Mouse (Mus musculus): Measurements from ENCODE around the gene Znrf3.
A peak's percentile ranks its signal among the peaks of the same experiment; 100 is the strongest.

Gene Znrf3

GRCm38 (mm10) chr11:5272536-5273234, 172.0 kb downstream of the Znrf3 start:
- H3K9me3 ChIP-seq (ENCODE audit: low read length): no peaks in the 10 kb centered on the region
- H3K36me3 ChIP-seq (ENCODE audit: insufficient read depth, low read length): peaks cover 1% of the 10 kb centered on the region; the same call in 1 of the 2 replicates
- TF ChIP-seq NANOG (IDR thresholded peaks at IDR 0.05; ENCODE audit: borderline replicate concordance, low read length) (no peak), CTCF (conservative IDR thresholded peaks at IDR 0.05; ENCODE audit: low read length) (no peak), POU5F1 (IDR thresholded peaks at IDR 0.05; ENCODE audit: borderline replicate concordance, low read length) (no peak)
- no peak overlapping the region for H3K4me3 ChIP-seq (replicated peaks; ENCODE audit: low read length)
- H3K27me3 ChIP-seq (ENCODE audit: insufficient read depth, low read length): no peaks in the 10 kb centered on the region
- peaks cover 54% of the 10 kb centered on the region for H3K4me1 ChIP-seq (replicated peaks; ENCODE audit: low read depth, low read length)

GRCm38 (mm10) chr11:5272066-5272360, 172.6 kb downstream of the Znrf3 start:
- Histone ChIP-seq H3K36me3 (ENCODE audit: insufficient read depth, low read length) (no peaks in the 10 kb centered on the region), H3K4me3 (replicated peaks; ENCODE audit: low read length) (no peak overlapping the region), H3K27me3 (ENCODE audit: insufficient read depth, low read length) (no peaks in the 10 kb centered on the region), H3K9me3 (ENCODE audit: low read length) (no peaks in the 10 kb centered on the region), H3K4me1 (replicated peaks; ENCODE audit: low read depth, low read length) (peaks cover 53% of the 10 kb centered on the region)
- no peak for TF ChIP-seq POU5F1 (IDR thresholded peaks at IDR 0.05; ENCODE audit: borderline replicate concordance, low read length)
- TF ChIP-seq NANOG (IDR thresholded peaks at IDR 0.05; ENCODE audit: borderline replicate concordance, low read length): no peak
- TF ChIP-seq CTCF (conservative IDR thresholded peaks at IDR 0.05; ENCODE audit: low read length): no peak

- Histone ChIP-seq H3K36me3 (ENCODE audit: insufficient read depth, low read length) (no peaks in the 10 kb centered on the region), H3K27me3 (ENCODE audit: insufficient read depth, low read length) (no peaks in the 10 kb centered on the region), H3K9me3 (ENCODE audit: low read length) (no peaks in the 10 kb centered on the region), H3K4me3 (replicated peaks; ENCODE audit: low read length) (no peak overlapping the region), H3K4me1 (replicated peaks; ENCODE audit: low read depth, low read length) (peaks cover 53% of the 10 kb centered on the region)
- no peak for TF ChIP-seq CTCF (conservative IDR thresholded peaks at IDR 0.05; ENCODE audit: low read length)
- TF ChIP-seq POU5F1 (IDR thresholded peaks at IDR 0.05; ENCODE audit: borderline replicate concordance, low read length): no peak
- TF ChIP-seq NANOG (IDR thresholded peaks at IDR 0.05; ENCODE audit: borderline replicate concordance, low read length): no peak
Observed at GRCm38 (mm10) chr11:5271274-5272065, 173.2 kb downstream of the Znrf3 start.

- H3K4me1 ChIP-seq (replicated peaks; ENCODE audit: low read depth, low read length): peaks cover 53% of the 10 kb centered on the region
- TF ChIP-seq NANOG (IDR thresholded peaks at IDR 0.05; ENCODE audit: borderline replicate concordance, low read length): no peak
Observed at GRCm38 (mm10) chr11:5269846-5270461, 174.7 kb downstream of the Znrf3 start.

GRCm38 (mm10) chr11:5265764-5266163, 178.9 kb downstream of the Znrf3 start:
- TF ChIP-seq CTCF (conservative IDR thresholded peaks at IDR 0.05; ENCODE audit: low read length) (no peak), POU5F1 (IDR thresholded peaks at IDR 0.05; ENCODE audit: borderline replicate concordance, low read length) (no peak), NANOG (IDR thresholded peaks at IDR 0.05; ENCODE audit: borderline replicate concordance, low read length) (no peak)
- Histone ChIP-seq H3K9me3 (ENCODE audit: low read length) (no peaks in the 10 kb centered on the region), H3K36me3 (ENCODE audit: insufficient read depth, low read length) (no peaks in the 10 kb centered on the region), H3K4me1 (replicated peaks; ENCODE audit: low read depth, low read length) (peaks cover 45% of the 10 kb centered on the region), H3K27me3 (ENCODE audit: insufficient read depth, low read length) (peaks cover 7% of the 10 kb centered on the region), H3K4me3 (replicated peaks; ENCODE audit: low read length) (no peak overlapping the region)

More at GRCm38 (mm10) chr11:5269846-5270461, 174.7 kb downstream of the Znrf3 start:
- H3K36me3 ChIP-seq (ENCODE audit: insufficient read depth, low read length): no peaks in the 10 kb centered on the region
- no peaks in the 10 kb centered on the region for H3K9me3 ChIP-seq (ENCODE audit: low read length)
- H3K4me3 ChIP-seq (replicated peaks; ENCODE audit: low read length): no peak overlapping the region
- no peaks in the 10 kb centered on the region for H3K27me3 ChIP-seq (ENCODE audit: insufficient read depth, low read length)

GRCm38 (mm10) chr11:5263078-5263730, 181.4 kb downstream of the Znrf3 start:
- TF ChIP-seq CTCF (conservative IDR thresholded peaks at IDR 0.05; ENCODE audit: low read length) (no peak), NANOG (IDR thresholded peaks at IDR 0.05; ENCODE audit: borderline replicate concordance, low read length) (no peak), POU5F1 (IDR thresholded peaks at IDR 0.05; ENCODE audit: borderline replicate concordance, low read length) (no peak)
- Histone ChIP-seq H3K9me3 (ENCODE audit: low read length) (no peaks in the 10 kb centered on the region), H3K36me3 (ENCODE audit: insufficient read depth, low read length) (no peaks in the 10 kb centered on the region)

GRCm38 (mm10) chr11:5261508-5262392, 182.9 kb downstream of the Znrf3 start, which contains the start of gene Kremen1:
TSS of gene Kremen1 (minus strand) at chr11:5261558.
- H3K4me3 ChIP-seq (replicated peaks; ENCODE audit: low read length): peak within 1 kb of the TSS; percentile 89
- TF ChIP-seq POU5F1 (IDR thresholded peaks at IDR 0.05; ENCODE audit: borderline replicate concordance, low read length) (no peak), CTCF (conservative IDR thresholded peaks at IDR 0.05; ENCODE audit: low read length) (no peak), NANOG (IDR thresholded peaks at IDR 0.05; ENCODE audit: borderline replicate concordance, low read length) (no peak)
- no peaks in the 10 kb centered on the region for H3K9me3 ChIP-seq (ENCODE audit: low read length)
- no peaks in the 10 kb centered on the region for H3K36me3 ChIP-seq (ENCODE audit: insufficient read depth, low read length)
- H3K27me3 ChIP-seq (ENCODE audit: insufficient read depth, low read length): peaks cover 16% of the 10 kb centered on the region
- peaks cover 44% of the 10 kb centered on the region for H3K4me1 ChIP-seq (replicated peaks; ENCODE audit: low read depth, low read length)

More at GRCm38 (mm10) chr11:5263078-5263730, 181.4 kb downstream of the Znrf3 start:
- Histone ChIP-seq H3K27me3 (ENCODE audit: insufficient read depth, low read length) (peaks cover 16% of the 10 kb centered on the region), H3K4me1 (replicated peaks; ENCODE audit: low read depth, low read length) (peaks cover 39% of the 10 kb centered on the region), H3K4me3 (replicated peaks; ENCODE audit: low read length) (peak overlapping the region; percentile 67)

Data from E14TG2a.4 (cell line).